Mouse (Mus musculus): ENCODE data around the gene Neurl4.
"Not testable (repeated sequence)": the region's sequence is repeated elsewhere in the genome, so short reads cannot be mapped to it uniquely, and the experiment has no call there.

The Neurl4 gene

DNA sequence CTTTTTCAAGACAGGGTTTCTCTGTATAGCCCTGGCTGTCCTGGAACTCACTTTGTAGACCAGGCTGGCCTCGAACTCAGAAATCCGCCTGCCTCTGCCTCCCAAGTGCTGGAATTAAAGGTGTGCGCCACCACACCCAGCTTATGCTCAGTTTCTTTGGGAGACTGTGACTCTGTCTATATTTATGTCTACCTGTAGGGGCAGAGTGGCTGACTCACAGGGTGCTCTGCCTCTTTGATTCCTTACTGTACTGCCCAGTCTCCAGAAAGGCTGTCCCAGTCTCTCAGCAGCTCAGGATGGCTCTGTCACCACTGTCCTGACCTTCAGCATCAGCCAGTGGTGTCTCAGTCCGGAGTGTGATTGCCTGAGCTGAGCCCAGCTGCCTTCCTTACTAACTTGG lies 54.7 kb downstream of the Neurl4 start:
- not testable (repeated sequence) for DNase-seq

DNA sequence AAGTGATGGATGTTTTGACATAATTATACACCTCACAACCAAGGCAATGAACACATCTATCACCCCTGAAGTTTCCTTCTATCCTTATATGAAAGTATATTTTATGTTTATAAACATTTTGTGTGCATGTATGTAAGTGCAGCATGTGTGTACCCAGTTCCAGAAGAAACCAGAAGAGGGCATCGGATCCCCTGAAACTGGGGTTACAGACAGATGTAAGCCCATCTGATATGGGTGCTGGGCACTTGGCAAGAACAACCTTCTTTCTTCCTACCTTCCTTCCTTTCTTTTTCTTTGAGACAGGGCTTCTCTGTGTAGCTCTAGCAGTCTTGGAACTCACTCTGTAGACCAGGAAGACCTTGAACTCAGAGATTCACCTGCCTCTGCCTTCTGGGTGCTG lies 55.3 kb downstream of the Neurl4 start:
- DNase-seq: no peak

GRCm38 (mm10) chr11:69960616-69961015 lies 59.7 kb downstream of the Neurl4 start:
- no peak for DNase-seq

DNA sequence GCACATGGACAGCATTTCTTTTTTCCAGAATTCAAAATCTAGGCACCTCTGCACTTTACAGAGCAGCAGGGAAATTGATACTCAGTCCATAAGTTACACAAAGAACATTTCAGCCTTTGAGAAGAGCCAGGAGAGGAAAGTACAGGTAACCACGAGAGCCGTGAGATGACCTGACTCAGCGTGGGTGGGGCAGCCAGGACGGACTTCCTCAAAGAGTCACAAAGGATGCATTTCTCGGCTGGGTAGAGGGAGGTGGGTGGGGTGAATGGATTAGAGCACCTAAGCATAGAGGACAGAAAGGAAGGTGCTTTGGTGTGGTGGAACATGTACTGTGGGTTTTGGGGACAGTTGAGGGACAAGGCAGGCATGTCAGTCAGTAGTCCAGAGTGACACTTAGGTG lies 61.0 kb downstream of the Neurl4 start:
- no peak for DNase-seq
